Mouse (Mus musculus): ENCODE results near the gene Fam122a.

- TF ChIP-seq GATA1 (IDR thresholded peaks at IDR 0.05; ENCODE audit: low read length) (no peak), TAL1 (IDR thresholded peaks at IDR 0.05; ENCODE audit: low read length) (no peak)
Observed at GRCm38 (mm10) chr19:24463011-24463410, 14.1 kb downstream of the Fam122a start.

Measured in erythroblast, embryonic 14.5 days (primary cell).